Mouse (Mus musculus) G1E (cell line): ENCODE data around the gene Tcp11.

Experiments
- CTCF ChIP-seq: IDR thresholded peaks from 2 replicates; pipeline ENCODE4 v1.5.1; 2012; ENCODE audit warnings: low read depth, low read length, inconsistent platforms, mixed read lengths
- GATA1 ChIP-seq: IDR thresholded peaks from 2 replicates; pipeline ENCODE4 v1.6.1; 2012; ENCODE audit warnings: borderline replicate concordance, low read length, inconsistent platforms, mixed read lengths
- TAL1 ChIP-seq: conservative IDR thresholded peaks from 2 replicates; pipeline ENCODE4 v1.6.1; 2012; ENCODE audit warnings: low read depth, low read length, inconsistent platforms, mixed read lengths

GRCm38 (mm10) chr17:28033046-28033580 lies 47.3 kb downstream of the Tcp11 start:
- TF ChIP-seq CTCF (no peak), GATA1 (no peak), TAL1 (no peak)
